Mouse (Mus musculus) forebrain, embryonic 11.5 days (tissue): ENCODE measurements around the gene Hdac11. TPM values are rescaled to one million over a fixed set of nuclear protein-coding genes. Genes with fewer than 3 reads are reported as not detected.
A peak's percentile ranks its signal among the peaks of the same experiment; 100 is the strongest.

Experiments used
- ATAC-seq: fragments of 200-750 bp; cut with Nextera tagmentation; replicated peaks from 2 replicates; pipeline ENCODE4 v1.8.0; 2017; ENCODE audit warnings: moderate TSS enrichment; ENCODE audit not compliant: low FRiP score
- DNase-seq: peaks from one replicate; pipeline ENCODE4 v3.0.0-alpha.2; 2017; ENCODE audit warnings: low spot score
- H3K27ac ChIP-seq: fragments of 300-500 bp; sonication (generic); 2 replicates; pipeline ENCODE4 v1.5.1; 2014; ENCODE audit warnings: low read depth, low read length
- H3K27me3 ChIP-seq: fragments of 300-500 bp; sonication (generic); 2 replicates; pipeline ENCODE4 v1.6.1; 2014; ENCODE audit warnings: mild to moderate bottlenecking, low read length, mixed read lengths; ENCODE audit not compliant: control insufficient read depth, insufficient read depth
- H3K36me3 ChIP-seq: fragments of 300-500 bp; sonication (generic); 2 replicates; pipeline ENCODE4 v1.6.1; 2014; ENCODE audit warnings: mild to moderate bottlenecking, low read length, moderate library complexity, mixed read lengths; ENCODE audit not compliant: control insufficient read depth, insufficient read depth
- H3K4me1 ChIP-seq: fragments of 300-500 bp; sonication (generic); replicated peaks from 2 replicates; pipeline ENCODE4 v1.6.1; 2014; ENCODE audit warnings: low read length, mixed read lengths; ENCODE audit not compliant: control insufficient read depth, insufficient read depth
- H3K4me2 ChIP-seq: fragments of 300-500 bp; sonication (generic); 2 replicates; pipeline ENCODE4 v1.6.1; 2014; ENCODE audit warnings: low read depth, mild to moderate bottlenecking, low read length, moderate library complexity, mixed read lengths; ENCODE audit not compliant: severe bottlenecking
- H3K4me3 ChIP-seq: fragments of 300-500 bp; sonication (generic); 2 replicates; pipeline ENCODE4 v1.5.1; 2014; ENCODE audit warnings: low read depth, low read length
- H3K9ac ChIP-seq: fragments of 300-500 bp; sonication (generic); 2 replicates; pipeline ENCODE4 v1.6.1; 2014; ENCODE audit warnings: low read length
- H3K9me3 ChIP-seq: fragments of 300-500 bp; sonication (generic); 2 replicates; pipeline ENCODE4 v1.6.1; 2016; ENCODE audit warnings: low read length, mixed read lengths; ENCODE audit not compliant: control insufficient read depth
- WGBS: fragments of 180-500 bp; shearing (Covaris S2); extraction: QIAGEN DNeasy Blood & Tissue Kit; methylation state at CpG from one replicate; pipeline ENCODE4 v1.1.7; 2014; 5-methylcytosine and 5-hydroxymethylcytosine counted together
- polyA plus RNA-seq: library from polyadenylated mRNA; unstranded; fragments of >200 nt; fragmentation: Nextera tagmentation; extraction: Ambion mirVana; gene quantifications from 2 replicates; pipeline ENCODE4 v1.2.1, GENCODE M21; 2014

The Hdac11 gene
- polyA plus RNA-seq, result 12.5 and 14.5 TPM in 2 replicates

- ATAC-seq (peak; percentile 96), DNase-seq (peak; percentile 95)
- Histone ChIP-seq H3K27ac (peak within 1 kb of the TSS; percentile 18), H3K27me3 (no peaks in the 10 kb centered on the region), H3K4me2 (peak within 1 kb of the TSS; percentile 85), H3K4me1 (peaks cover 12% of the 10 kb centered on the region; the same call in 1 of the 2 replicates), H3K9me3 (no peaks in the 10 kb centered on the region), H3K36me3 (no peaks in the 10 kb centered on the region), H3K4me3 (peak within 1 kb of the TSS; percentile 59), H3K9ac (peak within 1 kb of the TSS; percentile 75)
- WGBS, result under 1% methylated on average over 30 of the region's 42 CpGs
Measured at GRCm38 (mm10) chr6:91156554-91157236, at the start of gene Hdac11. Gene Hdac11, plus strand, starts transcription at chr6:91156665.

GRCm38 (mm10) chr6:91108301-91108916, 48.1 kb upstream of the Hdac11 start:
- H3K36me3 ChIP-seq, result no peaks in the 10 kb centered on the region
- no peak for DNase-seq
- ATAC-seq, result no peak
- no peak overlapping the region for H3K4me3 ChIP-seq
- no peaks in the 10 kb centered on the region for H3K27me3 ChIP-seq
- H3K4me1 ChIP-seq, result 0 out of 2 replicates have a peak, but pooled peaks cover 2% of the 10 kb centered on the region
- H3K9ac ChIP-seq, result no peak overlapping the region
- WGBS, result 92% methylated on average over 3 of the region's 3 CpGs
- no peak overlapping the region for H3K27ac ChIP-seq
- H3K4me2 ChIP-seq, result no peak overlapping the region
- no peaks in the 10 kb centered on the region for H3K9me3 ChIP-seq

- H3K27ac ChIP-seq, result no peak overlapping the region
- H3K4me3 ChIP-seq, result no peak overlapping the region
- H3K36me3 ChIP-seq, result no peaks in the 10 kb centered on the region
- 0 out of 2 replicates have a peak, but pooled peaks cover 2% of the 10 kb centered on the region for H3K4me1 ChIP-seq
- no peaks in the 10 kb centered on the region for H3K27me3 ChIP-seq
- no peak overlapping the region for H3K4me2 ChIP-seq
- no peak overlapping the region for H3K9ac ChIP-seq
- ATAC-seq (no peak), DNase-seq (no peak)
- 98% methylated on average over 2 of the region's 2 CpGs for WGBS
- H3K9me3 ChIP-seq, result no peaks in the 10 kb centered on the region
Measured at GRCm38 (mm10) chr6:91108917-91109450, 47.5 kb upstream of the Hdac11 start.

- Histone ChIP-seq H3K36me3 (no peaks in the 10 kb centered on the region), H3K9ac (no peak overlapping the region), H3K27ac (no peak overlapping the region), H3K4me2 (no peak overlapping the region), H3K4me1 (peaks cover 2% of the 10 kb centered on the region; the same call in 1 of the 2 replicates), H3K27me3 (no peaks in the 10 kb centered on the region), H3K4me3 (no peak overlapping the region), H3K9me3 (no peaks in the 10 kb centered on the region)
- DNase-seq, result no peak
- ATAC-seq, result no peak
Measured at GRCm38 (mm10) chr6:91109489-91109888, 47.0 kb upstream of the Hdac11 start.

GRCm38 (mm10) chr6:91110323-91111020, 46.0 kb upstream of the Hdac11 start:
- ATAC-seq (no peak), DNase-seq (no peak)
- Histone ChIP-seq H3K4me3 (no peak overlapping the region), H3K9ac (no peak overlapping the region), H3K27me3 (no peaks in the 10 kb centered on the region), H3K36me3 (no peaks in the 10 kb centered on the region), H3K27ac (no peak overlapping the region), H3K4me1 (peaks cover 6% of the 10 kb centered on the region; the same call in 1 of the 2 replicates), H3K4me2 (no peak overlapping the region), H3K9me3 (no peaks in the 10 kb centered on the region)
- WGBS, result 83% methylated on average over 13 of the region's 13 CpGs

- H3K4me3 ChIP-seq, result no peak overlapping the region
- H3K4me1 ChIP-seq, result peaks cover 6% of the 10 kb centered on the region; the same call in 1 of the 2 replicates
- H3K27me3 ChIP-seq, result no peaks in the 10 kb centered on the region
- H3K4me2 ChIP-seq, result no peak overlapping the region
- no peaks in the 10 kb centered on the region for H3K9me3 ChIP-seq
- ATAC-seq, result no peak
- no peaks in the 10 kb centered on the region for H3K36me3 ChIP-seq
- no peak overlapping the region for H3K27ac ChIP-seq
- DNase-seq, result no peak
- 88% methylated on average over 10 of the region's 10 CpGs for WGBS
- H3K9ac ChIP-seq, result no peak overlapping the region
Measured at GRCm38 (mm10) chr6:91111141-91111953, 45.1 kb upstream of the Hdac11 start.

GRCm38 (mm10) chr6:91111954-91112252, 44.6 kb upstream of the Hdac11 start:
- H3K9ac ChIP-seq, result no peak overlapping the region
- no peaks in the 10 kb centered on the region for H3K27me3 ChIP-seq
- H3K36me3 ChIP-seq, result no peaks in the 10 kb centered on the region
- H3K9me3 ChIP-seq, result no peaks in the 10 kb centered on the region
- H3K4me2 ChIP-seq, result no peak overlapping the region
- peaks cover 6% of the 10 kb centered on the region; the same call in 1 of the 2 replicates for H3K4me1 ChIP-seq
- DNase-seq, result no peak
- H3K4me3 ChIP-seq, result no peak overlapping the region
- 95% methylated on average over 3 of the region's 3 CpGs for WGBS
- ATAC-seq, result no peak
- H3K27ac ChIP-seq, result no peak overlapping the region

GRCm38 (mm10) chr6:91114716-91115115, 41.7 kb upstream of the Hdac11 start:
- H3K36me3 ChIP-seq, result no peaks in the 10 kb centered on the region
- H3K4me3 ChIP-seq, result no peak overlapping the region
- H3K27ac ChIP-seq, result no peak overlapping the region
- DNase-seq (no peak), ATAC-seq (no peak)
- H3K4me1 ChIP-seq, result peaks cover 9% of the 10 kb centered on the region; the same call in 1 of the 2 replicates
- WGBS, result 66% methylated on average over 2 of the region's 2 CpGs
- no peaks in the 10 kb centered on the region for H3K27me3 ChIP-seq
- no peak overlapping the region for H3K9ac ChIP-seq
- no peaks in the 10 kb centered on the region for H3K9me3 ChIP-seq
- H3K4me2 ChIP-seq, result 0 out of 2 replicates have a peak overlapping the region, but pooled peaks have one; percentile 11
